Mouse (Mus musculus) intestine, embryonic 15.5 days (tissue): Measurements from ENCODE around the gene Vps13d. TPM values are rescaled to one million over a fixed set of nuclear protein-coding genes. Genes with fewer than 3 reads are reported as not detected.

Experiments
- ATAC-seq: fragments of 200-750 bp; cut with Nextera tagmentation; 2 replicates; pipeline ENCODE4 v1.8.0; 2017; ENCODE audit warnings: moderate TSS enrichment, moderate library complexity
- H3K27ac ChIP-seq: fragments of 300-500 bp; sonication (generic); 2 replicates; pipeline ENCODE4 v1.5.1; 2015; ENCODE audit warnings: mild to moderate bottlenecking, inconsistent platforms
- H3K27me3 ChIP-seq: fragments of 300-500 bp; sonication (generic); replicated peaks from 2 replicates; pipeline ENCODE4 v1.6.1; 2015; ENCODE audit warnings: inconsistent platforms
- H3K36me3 ChIP-seq: fragments of 300-500 bp; sonication (generic); 2 replicates; pipeline ENCODE4 v1.6.1; 2015; ENCODE audit warnings: inconsistent platforms
- H3K4me1 ChIP-seq: fragments of 300-500 bp; sonication (generic); replicated peaks from 2 replicates; pipeline ENCODE4 v1.6.1; 2015; ENCODE audit warnings: inconsistent platforms
- H3K4me2 ChIP-seq: fragments of 300-500 bp; sonication (generic); replicated peaks from 2 replicates; pipeline ENCODE4 v1.6.1; 2015; ENCODE audit warnings: mild to moderate bottlenecking, inconsistent platforms
- H3K4me3 ChIP-seq: fragments of 300-500 bp; sonication (generic); replicated peaks from 2 replicates; pipeline ENCODE4 v1.5.1; 2015; ENCODE audit warnings: inconsistent platforms
- H3K9ac ChIP-seq: fragments of 300-500 bp; sonication (generic); 2 replicates; pipeline ENCODE4 v1.6.1; 2015; ENCODE audit warnings: inconsistent platforms
- H3K9me3 ChIP-seq: fragments of 300-500 bp; sonication (generic); 2 replicates; pipeline ENCODE4 v1.6.1; 2016; ENCODE audit warnings: inconsistent platforms
- WGBS: fragments of 180-500 bp; shearing (Covaris S2); methylation state at CpG from one replicate; pipeline ENCODE4 v1.1.7; 2015; 5-methylcytosine and 5-hydroxymethylcytosine counted together
- polyA plus RNA-seq: library from polyadenylated mRNA; unstranded; fragments of >200 nt; fragmentation: Nextera tagmentation; extraction: Ambion mirVana; gene quantifications from 2 replicates; pipeline ENCODE4 v1.2.1, GENCODE M21; 2015

Vps13d gene
- polyA plus RNA-seq, 1 experiment from 2014 or later: 10.1 TPM

DNA sequence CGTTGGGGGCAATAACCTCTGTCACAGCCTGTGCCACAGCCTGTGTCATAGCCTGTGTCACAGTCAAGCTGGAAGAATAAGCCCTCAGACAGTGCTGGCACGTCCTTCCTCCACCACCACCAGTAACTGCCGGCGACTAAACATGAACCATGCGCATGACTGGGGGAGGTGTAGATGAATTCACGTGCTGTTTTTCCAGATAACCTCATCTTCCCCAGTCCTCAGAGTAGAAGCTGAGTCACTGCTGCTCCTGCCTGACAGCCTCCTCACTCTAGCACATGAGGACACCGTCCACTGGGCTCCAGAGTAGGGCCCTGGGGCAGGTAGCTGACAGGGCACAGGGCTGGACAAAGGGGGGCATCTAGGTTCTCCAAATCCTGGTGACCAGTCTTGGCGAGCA, 27.3 kb upstream of the Vps13d start:
- WGBS: 77% methylated on average over 8 of the region's 8 CpGs
- Histone ChIP-seq H3K27ac (no peak overlapping the region), H3K27me3 (no peaks in the 10 kb centered on the region), H3K4me2 (no peak overlapping the region), H3K4me3 (no peak overlapping the region), H3K36me3 (no peaks in the 10 kb centered on the region), H3K9ac (no peak overlapping the region), H3K9me3 (no peaks in the 10 kb centered on the region), H3K4me1 (no peaks in the 10 kb centered on the region)
- ATAC-seq: peak; percentile 29; the same call in 1 of the 2 replicates

DNA sequence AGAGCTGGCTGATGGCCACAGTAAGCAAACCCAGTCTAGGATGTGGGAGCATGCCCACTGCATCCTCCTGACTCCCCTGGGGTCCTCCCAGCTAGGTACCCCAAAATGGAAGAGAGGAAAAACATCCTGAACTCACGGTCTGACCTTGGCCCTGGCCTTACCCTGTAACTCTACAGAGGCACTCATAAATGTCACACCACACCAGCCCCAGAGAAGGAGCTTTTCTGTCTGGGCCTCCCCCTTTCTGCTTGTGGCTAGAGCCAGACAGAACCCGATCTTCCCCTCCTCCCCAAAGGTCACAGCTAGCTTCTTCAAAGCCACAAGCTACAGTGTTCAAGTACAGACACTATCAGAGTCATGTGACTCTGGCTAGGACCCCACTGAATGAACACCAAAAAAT, 26.6 kb upstream of the Vps13d start:
- Histone ChIP-seq H3K27ac (no peak overlapping the region), H3K4me3 (no peak overlapping the region), H3K4me1 (no peaks in the 10 kb centered on the region), H3K27me3 (no peaks in the 10 kb centered on the region), H3K4me2 (no peak overlapping the region), H3K9me3 (no peaks in the 10 kb centered on the region), H3K36me3 (no peaks in the 10 kb centered on the region), H3K9ac (no peak overlapping the region)
- no peak for ATAC-seq
- WGBS: 53% methylated on average over 2 of the region's 2 CpGs

DNA sequence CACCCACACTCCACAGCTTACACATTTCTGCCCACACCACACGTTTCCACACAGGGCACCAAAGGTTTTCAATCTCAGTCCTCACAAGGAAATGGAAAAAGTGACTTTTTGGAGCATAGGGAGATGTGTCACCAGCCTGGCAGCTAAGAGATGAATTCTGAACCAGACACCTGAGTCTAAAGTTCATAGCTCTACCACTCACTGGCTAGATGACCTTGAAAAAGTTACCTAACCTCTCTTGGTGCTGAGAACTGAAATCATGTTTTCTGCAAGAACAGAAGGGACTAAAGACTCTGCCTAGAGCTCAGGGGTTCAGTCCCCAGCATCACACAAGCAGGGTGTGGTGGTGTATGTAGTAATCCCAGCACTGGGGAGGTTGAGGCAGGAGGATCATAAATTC, 25.2 kb upstream of the Vps13d start:
- Histone ChIP-seq H3K36me3 (no peaks in the 10 kb centered on the region), H3K9me3 (no peaks in the 10 kb centered on the region), H3K4me3 (no peak overlapping the region), H3K4me2 (no peak overlapping the region), H3K27me3 (no peaks in the 10 kb centered on the region), H3K4me1 (no peaks in the 10 kb centered on the region), H3K27ac (no peak overlapping the region), H3K9ac (no peak overlapping the region)
- 76% methylated on average over 1 of the region's 1 CpGs for WGBS
- ATAC-seq: peak; percentile 7; the same call in 1 of the 2 replicates

DNA sequence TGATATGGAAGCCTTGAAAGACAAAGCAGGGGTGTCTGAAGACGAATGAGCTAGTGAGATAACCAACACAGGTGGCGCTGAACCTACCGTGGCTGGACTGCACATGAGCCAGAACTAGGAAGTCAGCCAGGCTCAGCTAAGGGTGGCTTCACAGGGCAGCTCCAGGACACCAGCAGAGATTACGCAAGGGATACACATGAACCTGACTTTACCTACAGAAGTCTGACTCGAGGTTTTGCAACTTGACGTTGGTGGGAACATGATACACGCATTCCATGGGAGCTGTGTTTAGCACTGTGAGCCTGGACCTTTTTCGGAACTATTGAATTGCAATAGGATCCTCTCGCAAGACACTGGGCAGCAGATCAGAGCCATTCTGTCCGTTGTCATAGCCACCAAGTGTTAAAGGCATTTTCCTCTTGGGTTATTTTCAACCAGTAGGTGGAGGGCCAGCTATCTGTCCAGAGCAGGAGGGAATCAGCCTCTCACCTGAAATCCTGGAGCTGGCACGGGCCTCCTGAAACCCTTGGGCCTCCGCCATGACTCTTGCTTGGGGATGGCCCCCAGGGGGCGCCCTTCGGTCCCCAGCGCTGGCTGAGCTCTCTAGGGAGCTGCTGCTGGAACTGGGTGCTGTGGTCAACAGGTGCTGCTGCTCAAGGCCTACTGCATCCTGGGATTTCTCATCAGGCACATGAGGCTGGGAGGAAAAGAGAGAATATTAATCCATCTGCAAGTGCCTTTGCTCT, 24.6 kb upstream of the Vps13d start:
- no peak overlapping the region for H3K4me2 ChIP-seq
- no peaks in the 10 kb centered on the region for H3K36me3 ChIP-seq
- no peaks in the 10 kb centered on the region for H3K27me3 ChIP-seq
- no peaks in the 10 kb centered on the region for H3K4me1 ChIP-seq
- no peak overlapping the region for H3K9ac ChIP-seq
- ATAC-seq: peak; percentile 55; the same call in 1 of the 2 replicates
- no peak overlapping the region for H3K4me3 ChIP-seq
- WGBS: 66% methylated on average over 15 of the region's 15 CpGs
- H3K27ac ChIP-seq: no peak overlapping the region
- no peaks in the 10 kb centered on the region for H3K9me3 ChIP-seq

DNA sequence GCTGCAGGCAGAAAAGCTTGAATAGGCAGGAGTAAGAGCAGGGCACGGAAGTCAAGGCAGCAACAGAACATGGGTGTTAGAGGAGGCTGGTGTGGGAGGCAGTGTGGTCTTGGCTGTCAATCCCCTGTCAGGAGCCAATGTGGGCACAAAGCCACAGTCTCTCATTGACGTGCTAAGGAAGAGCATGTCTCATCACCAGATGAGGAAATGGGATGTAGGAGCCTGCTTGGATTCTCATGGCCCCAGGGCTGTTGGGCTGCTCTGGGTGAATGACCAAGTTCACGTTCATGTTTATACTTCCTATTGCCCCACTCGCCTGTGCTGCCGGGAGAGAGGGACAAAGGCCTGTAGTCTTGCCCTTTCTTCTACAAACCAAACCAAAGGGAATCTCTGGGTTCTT, 23.0 kb upstream of the Vps13d start:
- Histone ChIP-seq H3K9me3 (no peaks in the 10 kb centered on the region), H3K9ac (no peak overlapping the region), H3K27ac (no peak overlapping the region), H3K4me1 (no peaks in the 10 kb centered on the region), H3K27me3 (no peaks in the 10 kb centered on the region), H3K4me2 (no peak overlapping the region), H3K4me3 (no peak overlapping the region), H3K36me3 (no peaks in the 10 kb centered on the region)
- ATAC-seq: no peak
- 76% methylated on average over 5 of the region's 5 CpGs for WGBS

DNA sequence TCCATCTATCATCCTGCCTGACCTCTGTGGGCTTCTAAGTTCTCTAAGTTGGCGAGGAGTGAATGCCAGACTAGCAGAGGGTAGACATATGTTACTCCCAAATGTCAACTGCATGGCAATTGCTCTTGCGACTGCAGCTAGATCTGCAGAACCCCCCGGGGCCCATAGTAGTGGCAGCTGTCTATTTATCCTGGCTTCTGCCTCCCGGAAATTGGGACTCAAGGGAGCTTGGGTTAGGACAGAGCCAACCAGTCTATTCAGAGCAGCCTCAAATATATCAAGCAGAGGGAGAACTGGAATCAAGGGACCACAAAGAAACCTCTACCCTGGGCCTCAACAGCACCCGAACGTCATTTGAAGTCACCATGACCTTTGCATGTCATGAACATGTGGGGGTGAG, 22.2 kb upstream of the Vps13d start:
- Histone ChIP-seq H3K4me3 (no peak overlapping the region), H3K4me2 (no peak overlapping the region), H3K27ac (no peak overlapping the region), H3K4me1 (no peaks in the 10 kb centered on the region), H3K27me3 (no peaks in the 10 kb centered on the region), H3K36me3 (no peaks in the 10 kb centered on the region), H3K9ac (no peak overlapping the region), H3K9me3 (no peaks in the 10 kb centered on the region)
- WGBS: 82% methylated on average over 6 of the region's 6 CpGs
- ATAC-seq: no peak

DNA sequence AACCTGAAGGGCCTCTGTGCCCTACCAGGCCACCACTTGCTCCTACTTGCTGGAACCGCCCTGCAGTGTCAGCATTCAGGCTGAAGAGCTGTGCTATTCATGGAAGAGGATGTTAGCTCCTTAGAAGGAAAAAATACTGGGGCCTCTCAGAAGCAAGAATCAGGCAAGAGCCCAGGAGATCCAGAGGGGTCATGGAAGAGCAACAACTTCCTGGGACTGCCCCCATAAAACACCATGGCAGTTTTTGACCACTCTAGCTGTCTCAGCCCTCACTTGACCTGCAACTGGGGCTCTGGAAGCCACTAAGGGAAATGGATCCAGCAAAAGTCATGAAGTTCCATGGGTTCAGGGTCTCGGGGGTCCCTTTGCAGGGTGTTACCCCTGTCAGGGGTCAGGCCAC, 20.6 kb upstream of the Vps13d start:
- Histone ChIP-seq H3K27ac (no peak overlapping the region), H3K9ac (no peak overlapping the region), H3K4me3 (no peak overlapping the region), H3K4me2 (no peak overlapping the region), H3K9me3 (no peaks in the 10 kb centered on the region), H3K4me1 (no peaks in the 10 kb centered on the region), H3K27me3 (no peaks in the 10 kb centered on the region), H3K36me3 (no peaks in the 10 kb centered on the region)
- no peak for ATAC-seq
- WGBS: 75% methylated on average over 2 of the region's 2 CpGs

DNA sequence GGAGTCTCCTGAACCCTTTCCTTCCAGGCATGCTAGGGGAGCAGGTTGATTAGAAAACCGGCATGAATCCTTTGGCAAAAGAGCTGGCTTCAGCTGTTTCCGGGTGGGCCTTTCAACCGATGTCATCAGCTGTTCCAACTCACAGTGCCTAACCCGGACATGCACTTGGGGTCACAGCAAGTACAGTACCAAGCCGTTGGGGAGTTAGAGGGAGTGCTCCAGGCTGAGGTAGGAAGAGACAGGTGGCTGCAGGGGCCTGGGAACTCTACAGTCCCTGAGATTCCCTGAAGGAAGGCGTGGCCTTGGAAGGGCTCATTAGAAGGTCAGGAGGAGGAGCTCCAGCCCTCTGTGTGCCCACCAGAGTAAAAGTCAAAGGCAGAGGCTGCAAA, 20.0 kb upstream of the Vps13d start:
- H3K4me3 ChIP-seq: no peak overlapping the region
- WGBS: 42% methylated on average over 6 of the region's 6 CpGs
- ATAC-seq: peak; percentile 61
- H3K4me1 ChIP-seq: no peaks in the 10 kb centered on the region
- no peaks in the 10 kb centered on the region for H3K27me3 ChIP-seq
- no peak overlapping the region for H3K27ac ChIP-seq
- H3K9ac ChIP-seq: no peak overlapping the region
- H3K9me3 ChIP-seq: no peaks in the 10 kb centered on the region
- no peak overlapping the region for H3K4me2 ChIP-seq
- H3K36me3 ChIP-seq: no peaks in the 10 kb centered on the region

DNA sequence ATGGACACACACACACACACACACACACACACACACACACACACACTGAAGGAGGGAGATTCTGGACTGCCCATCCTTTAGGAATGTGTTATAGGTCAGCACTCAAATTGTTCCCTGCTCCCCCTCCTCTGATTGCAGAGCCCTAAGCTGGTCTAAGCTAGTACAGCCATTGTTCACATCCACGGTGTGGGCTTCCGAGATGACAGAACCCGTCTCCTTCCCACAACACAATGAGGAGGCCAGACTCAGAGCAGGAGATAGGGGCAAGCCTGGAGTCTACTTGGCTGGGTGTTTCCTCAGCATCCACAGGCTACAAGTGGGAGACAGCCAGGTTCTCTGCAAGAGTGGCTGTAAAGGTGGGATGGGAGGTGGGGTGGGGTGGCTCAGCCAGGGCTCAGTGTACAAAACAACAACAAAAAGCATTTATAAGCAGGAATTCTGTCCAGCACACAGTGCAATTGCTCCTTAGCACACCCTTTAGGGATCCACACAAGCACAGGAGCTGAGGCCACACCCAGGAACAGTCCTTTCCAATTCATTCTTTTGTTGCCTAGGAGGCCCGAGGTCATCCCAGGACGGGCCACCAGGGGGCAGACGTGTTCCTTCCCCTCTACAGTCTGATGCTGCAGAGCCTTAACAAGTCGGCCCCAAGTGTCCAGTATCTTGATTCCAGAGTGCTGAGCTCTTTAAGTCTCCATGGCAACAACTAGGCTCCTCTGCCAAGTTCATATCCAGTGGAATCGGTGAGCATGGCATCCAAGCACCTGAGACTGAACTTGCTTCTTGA, 19.4 kb upstream of the Vps13d start:
- H3K4me2 ChIP-seq: no peak overlapping the region
- WGBS: 32% methylated on average over 8 of the region's 8 CpGs
- peak; percentile 91 for ATAC-seq

DNA sequence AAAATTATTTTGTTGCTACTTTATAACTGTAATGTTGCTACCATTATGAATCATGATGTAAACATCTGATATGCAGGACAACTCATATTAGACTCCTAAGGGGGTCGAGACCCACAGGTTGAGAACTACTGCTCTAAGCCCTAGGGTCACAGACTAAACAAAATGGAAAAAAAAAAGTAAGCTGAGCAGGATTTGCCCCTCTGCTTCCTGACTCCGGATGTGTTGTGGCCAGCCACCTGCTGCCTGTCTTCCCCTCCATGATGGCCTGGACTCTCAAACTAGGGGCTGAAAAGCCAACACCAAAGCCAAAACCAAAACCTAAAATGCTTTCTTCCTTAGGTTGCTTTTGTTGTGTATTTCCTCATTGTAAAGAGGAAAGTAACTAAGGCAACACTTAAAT, 16.3 kb upstream of the Vps13d start:
- H3K9me3 ChIP-seq: no peaks in the 10 kb centered on the region
- no peaks in the 10 kb centered on the region for H3K27me3 ChIP-seq
- WGBS: 53% methylated on average over 2 of the region's 2 CpGs
- H3K36me3 ChIP-seq: no peaks in the 10 kb centered on the region
- no peak overlapping the region for H3K4me3 ChIP-seq
- no peak for ATAC-seq
- no peaks in the 10 kb centered on the region for H3K4me1 ChIP-seq
- H3K9ac ChIP-seq: no peak overlapping the region
- H3K4me2 ChIP-seq: no peak overlapping the region
- no peak overlapping the region for H3K27ac ChIP-seq

More for the DNA sequence above, 19.4 kb upstream of the Vps13d start:
- Histone ChIP-seq H3K36me3 (no peaks in the 10 kb centered on the region), H3K27me3 (no peaks in the 10 kb centered on the region), H3K4me3 (no peak overlapping the region), H3K27ac (no peak overlapping the region), H3K9me3 (no peaks in the 10 kb centered on the region), H3K4me1 (no peaks in the 10 kb centered on the region), H3K9ac (no peak overlapping the region)

DNA sequence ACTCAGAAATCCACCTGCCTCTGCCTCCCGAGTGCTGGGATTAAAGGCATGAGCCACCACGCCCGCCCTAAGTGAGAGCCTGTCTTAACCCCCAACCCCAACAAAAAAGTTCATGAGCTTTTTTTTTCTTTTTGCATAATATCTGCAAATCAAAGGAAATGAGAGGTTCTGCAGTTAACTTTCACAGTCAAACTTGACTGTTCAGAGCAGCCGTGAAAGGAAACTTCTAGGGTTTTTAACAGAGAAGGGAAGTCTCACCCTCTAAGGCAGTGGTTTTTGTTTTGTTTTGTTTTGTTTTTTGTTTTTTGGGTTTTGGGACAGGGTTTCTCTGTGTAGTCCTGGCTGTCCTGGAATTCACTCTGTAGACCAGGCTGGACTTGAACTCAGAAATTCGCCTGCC, 15.8 kb upstream of the Vps13d start:
- H3K27ac ChIP-seq: no peak overlapping the region
- H3K9me3 ChIP-seq: no peaks in the 10 kb centered on the region
- no peaks in the 10 kb centered on the region for H3K27me3 ChIP-seq
- H3K4me3 ChIP-seq: no peak overlapping the region
- ATAC-seq: no peak
- no peak overlapping the region for H3K4me2 ChIP-seq
- no peaks in the 10 kb centered on the region for H3K4me1 ChIP-seq
- H3K36me3 ChIP-seq: no peaks in the 10 kb centered on the region
- 82% methylated on average over 5 of the region's 5 CpGs for WGBS
- H3K9ac ChIP-seq: no peak overlapping the region

DNA sequence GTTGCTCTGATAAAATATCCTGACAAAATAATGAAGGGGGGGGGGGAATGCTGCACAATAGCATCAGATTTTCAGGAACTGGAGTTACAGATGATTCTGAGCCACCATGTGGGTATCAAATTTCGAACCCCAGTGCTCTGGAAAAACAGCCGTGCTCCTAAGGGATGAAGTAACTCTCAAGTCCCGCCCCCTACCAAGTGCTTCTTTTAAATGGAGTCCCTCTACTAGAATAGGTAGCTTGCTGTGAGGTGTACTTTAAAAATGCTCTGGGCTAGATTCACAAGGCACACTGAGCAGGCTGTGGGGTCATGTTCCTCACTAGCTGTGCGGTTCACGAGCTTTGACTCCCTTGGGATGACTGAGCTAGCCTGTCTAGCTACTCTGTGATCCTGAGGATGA, 14.9 kb upstream of the Vps13d start:
- no peak for ATAC-seq
- Histone ChIP-seq H3K4me1 (no peaks in the 10 kb centered on the region), H3K4me2 (no peak overlapping the region), H3K27ac (no peak overlapping the region), H3K36me3 (no peaks in the 10 kb centered on the region), H3K9me3 (no peaks in the 10 kb centered on the region), H3K27me3 (no peaks in the 10 kb centered on the region), H3K4me3 (no peak overlapping the region), H3K9ac (no peak overlapping the region)
- 47% methylated on average over 5 of the region's 5 CpGs for WGBS
